Mouse (Mus musculus): ENCODE measurements at regions not wholly inside any gene's neighbourhood (a gene's known extent, or its start where the extent isn't known, plus 50 kb on each side); places are given as distances from the start of the nearest gene placed in this dataset.

- TF ChIP-seq CTCF (IDR thresholded peaks at IDR 0.05; ENCODE audit: low read depth, low read length) (no peak), TAL1 (conservative IDR thresholded peaks at IDR 0.05; ENCODE audit: low read depth, low read length) (no peak), GATA1 (IDR thresholded peaks at IDR 0.05; ENCODE audit: borderline replicate concordance, low read length) (no peak), GATA2 (IDR thresholded peaks at IDR 0.05; ENCODE audit: borderline replicate concordance, low read depth, low read length) (no peak), POLR2AphosphoS5 (IDR thresholded peaks at IDR 0.05; ENCODE audit: insufficient replicate concordance, low read depth, low read length) (no peak)
These were observed 288.6 kb upstream of the Rnaseh2b start for GRCm38 (mm10) chr14:62003797-62004196.

Data from G1E (cell line).